Mouse (Mus musculus) induced T-regulatory cell, adult 2 months (primary cell): ENCODE results near the gene Ap5z1.

ENCODE experiments used
- DNase-seq: peaks from one replicate; pipeline ENCODE4 v3.0.0-alpha.2; 2012; ENCODE audit warnings: low read depth

Ap5z1 gene

GRCm38 (mm10) chr5:142440451-142441147 lies 23.1 kb upstream of the Ap5z1 start:
- peak; percentile 95 for DNase-seq

- peak; percentile 87 for DNase-seq
Measured at GRCm38 (mm10) chr5:142441332-142442044, 22.3 kb upstream of the Ap5z1 start.

- peak; percentile 62 for DNase-seq
Measured at GRCm38 (mm10) chr5:142442045-142442440, 21.7 kb upstream of the Ap5z1 start.

GRCm38 (mm10) chr5:142443514-142443913 lies 20.2 kb upstream of the Ap5z1 start:
- DNase-seq, result peak; percentile 51

GRCm38 (mm10) chr5:142443994-142444393 lies 19.8 kb upstream of the Ap5z1 start:
- DNase-seq, result peak; percentile 40

- DNase-seq, result peak; percentile 65
Measured at GRCm38 (mm10) chr5:142444791-142445531, 18.8 kb upstream of the Ap5z1 start.

GRCm38 (mm10) chr5:142445709-142446108 lies 18.0 kb upstream of the Ap5z1 start:
- peak; percentile 63 for DNase-seq

- peak; percentile 96 for DNase-seq
Measured at GRCm38 (mm10) chr5:142448076-142448475, 15.7 kb upstream of the Ap5z1 start.

- DNase-seq, result no peak
Measured at GRCm38 (mm10) chr5:142448623-142449022, 15.1 kb upstream of the Ap5z1 start.

GRCm38 (mm10) chr5:142450846-142451245 lies 12.9 kb upstream of the Ap5z1 start:
- DNase-seq, result no peak

- DNase-seq, result no peak
Measured at GRCm38 (mm10) chr5:142451759-142452158, 12.0 kb upstream of the Ap5z1 start.

- DNase-seq, result no peak
Measured at GRCm38 (mm10) chr5:142453742-142454141, 10.0 kb upstream of the Ap5z1 start.

GRCm38 (mm10) chr5:142456318-142456717 lies 7.4 kb upstream of the Ap5z1 start:
- no peak for DNase-seq

- DNase-seq, result no peak
Measured at GRCm38 (mm10) chr5:142457345-142457744, 6.4 kb upstream of the Ap5z1 start.

GRCm38 (mm10) chr5:142458791-142459557 lies 4.8 kb upstream of the Ap5z1 start:
- no peak for DNase-seq

- no peak for DNase-seq
Measured at GRCm38 (mm10) chr5:142459834-142460233, 3.9 kb upstream of the Ap5z1 start.

- no peak for DNase-seq
Measured at GRCm38 (mm10) chr5:142461942-142462640, 1.7 kb upstream of the Ap5z1 start.

- DNase-seq, result no peak
Measured at GRCm38 (mm10) chr5:142462641-142462948, 1.1 kb upstream of the Ap5z1 start.

GRCm38 (mm10) chr5:142463011-142463410 lies 733 bp upstream of the Ap5z1 start:
- no peak for DNase-seq

- no peak for DNase-seq
Measured at GRCm38 (mm10) chr5:142468375-142468774, 4.6 kb downstream of the Ap5z1 start.

GRCm38 (mm10) chr5:142469796-142470195 lies 6.1 kb downstream of the Ap5z1 start:
- no peak for DNase-seq

GRCm38 (mm10) chr5:142473696-142474095 lies 10.0 kb downstream of the Ap5z1 start:
- no peak for DNase-seq
